Mouse (Mus musculus) NIH3T3 (cell line): ENCODE measurements at regions not wholly inside any gene's neighbourhood (a gene's known extent, or its start where the extent isn't known, plus 50 kb on each side); places are given as distances from the start of the nearest gene placed in this dataset.

ENCODE experiments used
- DNase-seq: peaks from one replicate; pipeline ENCODE4 v3.0.0-alpha.2; 2012; ENCODE audit warnings: low read depth

- DNase-seq: no peak
Observed at GRCm38 (mm10) chr2:28351445-28351844, 95.2 kb upstream of the Ppp1r26 start.

GRCm38 (mm10) chr2:28352903-28353302 lies 93.7 kb upstream of the Ppp1r26 start:
- no peak for DNase-seq

GRCm38 (mm10) chr2:28362199-28362598 lies 84.4 kb upstream of the Ppp1r26 start:
- DNase-seq: no peak

GRCm38 (mm10) chr2:28364623-28365022 lies 82.0 kb upstream of the Ppp1r26 start:
- DNase-seq: no peak

- no peak for DNase-seq
Observed at GRCm38 (mm10) chr2:28365756-28366155, 80.8 kb upstream of the Ppp1r26 start.

- DNase-seq: peak; percentile 78
Observed at GRCm38 (mm10) chr2:28374838-28375237, 71.8 kb upstream of the Ppp1r26 start.

- DNase-seq: no peak
Observed at GRCm38 (mm10) chr2:28377948-28378822, 68.4 kb upstream of the Ppp1r26 start.

- no peak for DNase-seq
Observed at GRCm38 (mm10) chr2:28382051-28382802, 64.4 kb upstream of the Ppp1r26 start.

- no peak for DNase-seq
Observed at GRCm38 (mm10) chr2:28384875-28385274, 61.7 kb upstream of the Ppp1r26 start.

GRCm38 (mm10) chr2:28386784-28387183 lies 59.8 kb upstream of the Ppp1r26 start:
- no peak for DNase-seq

GRCm38 (mm10) chr2:28387422-28387836 lies 59.2 kb upstream of the Ppp1r26 start:
- DNase-seq: peak; percentile 19

- no peak for DNase-seq
Observed at GRCm38 (mm10) chr2:28387926-28388325, 58.7 kb upstream of the Ppp1r26 start.

GRCm38 (mm10) chr2:28389703-28390102 lies 56.9 kb upstream of the Ppp1r26 start:
- no peak for DNase-seq

- no peak for DNase-seq
Observed at GRCm38 (mm10) chr2:28395391-28395790, 51.2 kb upstream of the Ppp1r26 start.
